Mouse (Mus musculus) MEL (cell line): ENCODE measurements at regions not wholly inside any gene's neighbourhood (a gene's known extent, or its start where the extent isn't known, plus 50 kb on each side); places are given as distances from the start of the nearest gene placed in this dataset.

Experiments
- DNase-seq: peaks from one replicate; pipeline ENCODE4 v3.0.0; 2011; ENCODE audit warnings: low read depth, low spot score
- H3K27ac ChIP-seq: 2 replicates; pipeline ENCODE4 v1.5.1; 2012; ENCODE audit warnings: low read depth, mild to moderate bottlenecking, control low read depth, low read length, moderate library complexity; ENCODE audit not compliant: control insufficient read depth
- H3K27me3 ChIP-seq, 2 experiments: fragments of 150-350 bp in 1 of 2; sonication (generic) in 1 of 2; 2 replicates each; pipeline ENCODE4 v1.6.1; 2012; ENCODE audit warnings: low read length in 2 of 2, mild to moderate bottlenecking in 2 of 2, improper control_type of control experiment in 1 of 2, moderate library complexity in 1 of 2; ENCODE audit not compliant: insufficient read depth in 2 of 2, control insufficient read depth in 1 of 2
- H3K36me3 ChIP-seq, 2 experiments: 2 replicates each; pipeline ENCODE4 v1.6.1; 2012 to 2014; ENCODE audit warnings: low read length in 2 of 2, improper control_type of control experiment in 1 of 2, inconsistent platforms in 1 of 2, mild to moderate bottlenecking in 1 of 2; ENCODE audit not compliant: insufficient read depth in 2 of 2, control insufficient read depth in 1 of 2
- H3K4me1 ChIP-seq, 2 experiments: fragments of 150-350 bp in 1 of 2; sonication (generic) in 1 of 2; 2 replicates each; pipeline ENCODE4 v1.6.1; 2012; ENCODE audit warnings: low read length in 2 of 2, improper control_type of control experiment in 1 of 2, mild to moderate bottlenecking in 1 of 2; ENCODE audit not compliant: insufficient read depth in 2 of 2, control insufficient read depth in 1 of 2
- H3K4me3 ChIP-seq, 2 experiments: fragments of 150-350 bp in 1 of 2; sonication (generic) in 1 of 2; 2 replicates each; pipeline ENCODE4 v1.5.1; 2012; ENCODE audit warnings: low read depth in 2 of 2, low read length in 2 of 2, mild to moderate bottlenecking in 2 of 2, moderate library complexity in 2 of 2, control low read depth in 1 of 2, improper control_type of control experiment in 1 of 2; ENCODE audit not compliant: control insufficient read depth in 1 of 2, insufficient read depth in 1 of 2
- H3K79me2 ChIP-seq: 2 replicates; pipeline ENCODE4 v1.6.1; 2012; ENCODE audit warnings: mild to moderate bottlenecking, low read length, moderate library complexity; ENCODE audit not compliant: control insufficient read depth, poor library complexity, insufficient read depth
- H3K9ac ChIP-seq: 2 replicates; pipeline ENCODE4 v1.6.1; 2012; ENCODE audit warnings: low read depth, mild to moderate bottlenecking, control low read depth, low read length, moderate library complexity; ENCODE audit not compliant: control insufficient read depth, poor library complexity, severe bottlenecking
- H3K9me3 ChIP-seq: fragments of 150-350 bp; sonication (generic); replicated peaks from 2 replicates; pipeline ENCODE4 v1.6.1; 2012; ENCODE audit warnings: mild to moderate bottlenecking, low read length, improper control_type of control experiment, moderate library complexity; ENCODE audit not compliant: insufficient read depth
- CHD1 ChIP-seq: IDR thresholded peaks from 2 replicates; pipeline ENCODE4 v1.6.1; 2012; ENCODE audit warnings: low read depth, mild to moderate bottlenecking, inconsistent platforms, low read length, improper control_type of control experiment
- CTCF ChIP-seq, 3 experiments: IDR thresholded peaks in 2 of 3; conservative IDR thresholded peaks in 1 of 3; 2 replicates each; pipeline ENCODE4 v1.5.1; 2011 to 2012; ENCODE audit warnings: low read length in 3 of 3, low read depth in 2 of 3, mild to moderate bottlenecking in 2 of 3, improper control_type of control experiment in 1 of 3, inconsistent platforms in 1 of 3, mixed read lengths in 1 of 3, moderate library complexity in 1 of 3; ENCODE audit not compliant: control insufficient read depth in 1 of 3, insufficient read depth in 1 of 3, poor library complexity in 1 of 3, severe bottlenecking in 1 of 3
- E2F4 ChIP-seq: IDR thresholded peaks from 2 replicates; pipeline ENCODE4 v1.6.1; 2011; ENCODE audit warnings: low read depth, low read length, improper control_type of control experiment, borderline replicate concordance
- ELF1 ChIP-seq: IDR thresholded peaks from 2 replicates; pipeline ENCODE4 v1.6.1; 2014; ENCODE audit warnings: low read depth, mild to moderate bottlenecking, inconsistent platforms, low read length, improper control_type of control experiment, moderate library complexity
- ETS1 ChIP-seq: IDR thresholded peaks from 2 replicates; pipeline ENCODE4 v1.6.1; 2012; ENCODE audit warnings: low read depth, mild to moderate bottlenecking, inconsistent platforms, low read length, improper control_type of control experiment, moderate library complexity
- GABPA ChIP-seq: IDR thresholded peaks from 2 replicates; pipeline ENCODE4 v1.6.1; 2012; ENCODE audit warnings: low read depth, mild to moderate bottlenecking, inconsistent platforms, low read length, improper control_type of control experiment, moderate library complexity
- GATA1 ChIP-seq: IDR thresholded peaks from 2 replicates; pipeline ENCODE4 v1.6.1; 2011; ENCODE audit warnings: low read depth, low read length, improper control_type of control experiment
- HCFC1 ChIP-seq: IDR thresholded peaks from 2 replicates; pipeline ENCODE4 v1.6.1; 2012; ENCODE audit warnings: low read depth, mild to moderate bottlenecking, inconsistent platforms, low read length, improper control_type of control experiment, moderate library complexity
- JUND ChIP-seq: IDR thresholded peaks from 2 replicates; pipeline ENCODE4 v1.6.1; 2011; ENCODE audit warnings: low read depth, mild to moderate bottlenecking, improper control_type of control experiment, low read length
- KAT2A ChIP-seq: conservative IDR thresholded peaks from 2 replicates; pipeline ENCODE4 v1.6.1; 2012; ENCODE audit warnings: low read depth, low read length, improper control_type of control experiment, inconsistent platforms
- MAFK ChIP-seq: IDR thresholded peaks from 2 replicates; pipeline ENCODE4 v1.6.1; 2011; ENCODE audit warnings: low read depth, mild to moderate bottlenecking, low read length, improper control_type of control experiment, borderline replicate concordance
- MAX ChIP-seq: IDR thresholded peaks from 2 replicates; pipeline ENCODE4 v1.6.1; 2011; ENCODE audit warnings: low read length, improper control_type of control experiment
- MYB ChIP-seq: IDR thresholded peaks from 2 replicates; pipeline ENCODE4 v1.6.1; 2011; ENCODE audit warnings: mild to moderate bottlenecking, low read depth, low read length, improper control_type of control experiment
- NRF1 ChIP-seq: IDR thresholded peaks from 2 replicates; pipeline ENCODE4 v1.6.1; 2014; ENCODE audit warnings: low read depth, mild to moderate bottlenecking, inconsistent platforms, low read length, improper control_type of control experiment, moderate library complexity; ENCODE audit not compliant: poor library complexity, insufficient read depth, severe bottlenecking
- POLR2A ChIP-seq, 2 experiments: IDR thresholded peaks; 2 replicates each; pipeline ENCODE4 v1.6.1; 2011 to 2012; ENCODE audit warnings: low read length in 2 of 2, mild to moderate bottlenecking in 2 of 2, control low read depth in 1 of 2, improper control_type of control experiment in 1 of 2, low read depth in 1 of 2, moderate library complexity in 1 of 2; ENCODE audit not compliant: control insufficient read depth in 1 of 2, insufficient read depth in 1 of 2, poor library complexity in 1 of 2
- POLR2AphosphoS2 ChIP-seq: IDR thresholded peaks from 2 replicates; pipeline ENCODE4 v1.6.1; 2011; ENCODE audit warnings: low read length, improper control_type of control experiment
- RAD21 ChIP-seq: IDR thresholded peaks from 2 replicates; pipeline ENCODE4 v1.6.1; 2011; ENCODE audit warnings: mild to moderate bottlenecking, low read depth, low read length, improper control_type of control experiment
- SIN3A ChIP-seq: IDR thresholded peaks from 2 replicates; pipeline ENCODE4 v1.6.1; 2012; ENCODE audit warnings: low read length, improper control_type of control experiment, inconsistent platforms
- SMC3 ChIP-seq: IDR thresholded peaks from 2 replicates; pipeline ENCODE4 v1.6.1; 2011; ENCODE audit warnings: low read depth, low read length, improper control_type of control experiment
- TAL1 ChIP-seq: IDR thresholded peaks from 2 replicates; pipeline ENCODE4 v1.6.1; 2012; ENCODE audit warnings: mild to moderate bottlenecking, inconsistent platforms, low read length, moderate library complexity, mixed read lengths
- USF1 ChIP-seq: IDR thresholded peaks from 2 replicates; pipeline ENCODE4 v1.6.1; 2014; ENCODE audit warnings: low read depth, mild to moderate bottlenecking, inconsistent platforms, low read length, improper control_type of control experiment, moderate library complexity
- USF2 ChIP-seq, 2 experiments: IDR thresholded peaks; 2 replicates each; pipeline ENCODE4 v1.6.1; 2011 to 2012; ENCODE audit warnings: improper control_type of control experiment in 2 of 2, low read length in 2 of 2, borderline replicate concordance in 1 of 2, inconsistent platforms in 1 of 2, low read depth in 1 of 2, mild to moderate bottlenecking in 1 of 2; ENCODE audit not compliant: insufficient read depth in 1 of 2
- ZC3H11A ChIP-seq: IDR thresholded peaks from 2 replicates; pipeline ENCODE4 v1.6.1; 2012; ENCODE audit warnings: low read depth, mild to moderate bottlenecking, inconsistent platforms, low read length, improper control_type of control experiment
- ZKSCAN1 ChIP-seq: IDR thresholded peaks from 2 replicates; pipeline ENCODE4 v1.6.1; 2012; ENCODE audit warnings: low read depth, mild to moderate bottlenecking, inconsistent platforms, low read length, improper control_type of control experiment, moderate library complexity
- ZMIZ1 ChIP-seq: IDR thresholded peaks from 2 replicates; pipeline ENCODE4 v1.6.1; 2012; ENCODE audit warnings: low read depth, mild to moderate bottlenecking, inconsistent platforms, low read length, improper control_type of control experiment, moderate library complexity
- ZNF384 ChIP-seq: IDR thresholded peaks from 2 replicates; pipeline ENCODE4 v1.6.1; 2012; ENCODE audit warnings: low read depth, mild to moderate bottlenecking, inconsistent platforms, low read length, improper control_type of control experiment

DNA sequence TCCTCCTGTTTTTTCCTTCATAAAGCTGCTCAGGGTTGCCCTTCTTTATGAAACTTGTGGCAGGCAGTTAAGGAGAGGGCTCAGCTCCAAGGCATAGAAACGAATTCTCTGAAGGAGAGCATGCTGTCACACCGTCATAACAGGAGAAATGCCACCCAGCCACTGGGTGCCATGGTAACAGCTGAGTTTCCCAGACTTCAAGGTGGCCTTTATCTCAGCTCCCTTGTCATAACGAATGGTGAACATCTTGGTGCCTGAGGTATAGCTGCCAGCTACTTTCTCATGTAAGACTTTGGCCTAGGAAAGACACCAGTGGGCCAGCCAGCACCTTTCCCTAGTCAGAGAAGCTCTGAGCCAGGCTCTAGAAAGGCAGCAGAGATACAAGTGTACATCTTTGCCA lies 182.5 kb upstream of the Afdn start:
- Histone ChIP-seq H3K27ac (no peak overlapping the region), H3K4me3 (no peak overlapping the region), H3K27me3 (no peaks in the 10 kb centered on the region), H3K79me2 (no peaks in the 10 kb centered on the region), H3K4me1 (no peaks in the 10 kb centered on the region), H3K36me3 (no peaks in the 10 kb centered on the region), H3K9me3 (no peaks in the 10 kb centered on the region), H3K9ac (no peak overlapping the region)
- no peak for TF ChIP-seq ETS1
- no peak for TF ChIP-seq NRF1
- TF ChIP-seq MAX, result no peak
- TF ChIP-seq SMC3, result no peak
- no peak for TF ChIP-seq JUND
- no peak for DNase-seq

DNA sequence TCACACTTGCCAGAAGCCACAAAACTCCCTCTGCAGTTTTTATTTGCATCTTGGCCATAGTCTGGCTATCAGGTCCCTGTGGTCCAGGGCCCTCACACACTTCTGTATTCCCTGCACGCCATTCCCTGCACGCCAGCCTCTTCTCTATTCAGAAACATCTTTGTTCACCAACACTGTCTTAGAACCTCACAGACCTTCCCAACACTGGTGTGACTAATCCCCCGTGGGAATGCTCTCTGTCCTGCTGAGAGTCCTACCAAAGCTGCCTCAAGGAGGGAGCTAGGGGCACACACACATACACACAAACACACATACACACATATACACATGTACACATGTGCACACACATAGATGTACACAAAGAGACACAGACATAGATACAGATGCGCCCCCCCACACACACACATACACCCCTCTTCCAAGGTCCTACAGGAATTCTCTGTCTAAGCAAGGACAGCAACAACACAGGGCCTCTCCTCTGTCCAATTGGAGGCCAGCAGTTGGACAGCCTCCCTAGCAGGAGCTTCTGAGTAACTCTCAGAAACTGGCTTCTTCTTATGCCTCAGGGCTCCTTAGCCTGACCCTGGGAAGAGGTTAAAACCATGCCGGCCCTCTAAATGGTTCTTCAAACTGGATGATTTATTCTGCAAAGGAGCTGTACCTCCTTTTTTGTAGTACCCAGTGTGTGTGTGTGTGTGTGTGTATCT lies 179.0 kb upstream of the Afdn start:
- no peak overlapping the region for H3K4me3 ChIP-seq
- H3K9me3 ChIP-seq, result no peaks in the 10 kb centered on the region

DNA sequence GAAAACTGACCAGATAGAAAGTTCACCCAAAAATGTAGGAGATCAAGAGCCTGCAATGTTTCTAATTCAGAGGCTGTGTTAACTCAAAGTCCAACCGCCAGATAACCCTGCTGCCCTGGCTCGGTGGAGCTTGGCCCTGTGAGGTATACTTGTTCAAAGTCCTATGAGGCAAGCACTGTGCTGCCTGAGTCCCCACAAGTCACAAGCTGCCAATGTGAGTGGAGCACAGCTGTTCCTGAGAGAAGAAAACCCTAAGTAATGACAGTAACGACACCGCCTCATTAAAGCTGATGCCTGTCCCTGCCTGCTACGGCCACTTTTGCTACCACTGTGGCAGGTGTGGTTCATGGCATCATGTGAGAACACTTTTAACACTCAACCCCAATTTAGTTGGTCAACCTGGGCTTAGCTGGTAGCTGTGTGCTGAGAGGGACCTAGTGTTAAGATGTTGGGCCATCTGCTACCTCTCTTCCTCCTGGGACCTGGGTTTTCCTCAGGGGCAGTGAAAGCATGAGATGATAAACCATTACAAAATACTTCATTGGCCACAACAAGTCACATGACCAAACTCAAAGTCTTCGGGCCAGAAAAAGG lies 178.2 kb upstream of the Afdn start:
- H3K36me3 ChIP-seq, result no peaks in the 10 kb centered on the region
- no peaks in the 10 kb centered on the region for H3K79me2 ChIP-seq
- H3K27ac ChIP-seq, result no peak overlapping the region
- no peaks in the 10 kb centered on the region for H3K27me3 ChIP-seq
- no peak overlapping the region for H3K4me3 ChIP-seq
- DNase-seq, result no peak
- TF ChIP-seq ZMIZ1, result no peak
- no peak for TF ChIP-seq MYB
- TF ChIP-seq SIN3A, result no peak
- no peak for TF ChIP-seq KAT2A
- TF ChIP-seq RAD21, result no peak
- TF ChIP-seq CTCF (IDR thresholded peaks at IDR 0.05 in 2 of 3, conservative IDR thresholded peaks at IDR 0.05 in 1 of 3; ENCODE audit: control insufficient read depth in 1 of 3, insufficient read depth in 1 of 3, low read depth in 2 of 3, low read length in 3 of 3, poor library complexity in 1 of 3, severe bottlenecking in 1 of 3), result no peak
- TF ChIP-seq POLR2AphosphoS2, result no peak
- TF ChIP-seq ETS1, result no peak
- TF ChIP-seq JUND, result no peak
- no peak for TF ChIP-seq ZNF384
- no peak for TF ChIP-seq E2F4
- TF ChIP-seq USF2 (IDR thresholded peaks at IDR 0.05; ENCODE audit: borderline replicate concordance in 1 of 2, insufficient read depth in 1 of 2, low read depth in 1 of 2, low read length in 2 of 2), result no peak
- no peak for TF ChIP-seq ZKSCAN1
- TF ChIP-seq NRF1, result no peak
- no peak for TF ChIP-seq SMC3
- TF ChIP-seq TAL1, result no peak
- H3K4me1 ChIP-seq, result no peaks in the 10 kb centered on the region
- no peaks in the 10 kb centered on the region for H3K9me3 ChIP-seq
- H3K9ac ChIP-seq, result no peak overlapping the region

More for the DNA sequence above, 179.0 kb upstream of the Afdn start:
- Histone ChIP-seq H3K4me1 (no peaks in the 10 kb centered on the region), H3K9ac (no peak overlapping the region), H3K79me2 (no peaks in the 10 kb centered on the region), H3K27me3 (no peaks in the 10 kb centered on the region), H3K27ac (no peak overlapping the region), H3K36me3 (no peaks in the 10 kb centered on the region)
- DNase-seq, result no peak
- TF ChIP-seq KAT2A (no peak), ZMIZ1 (no peak), USF1 (no peak), JUND (no peak), ZKSCAN1 (no peak), GATA1 (no peak), HCFC1 (no peak), ZC3H11A (no peak), ELF1 (no peak), NRF1 (no peak), MYB (no peak), TAL1 (no peak), MAFK (no peak), MAX (no peak), GABPA (no peak), POLR2A (IDR thresholded peaks at IDR 0.05; ENCODE audit: control insufficient read depth in 1 of 2, insufficient read depth in 1 of 2, low read depth in 1 of 2, low read length in 2 of 2, poor library complexity in 1 of 2) (no peak), CHD1 (no peak), USF2 (IDR thresholded peaks at IDR 0.05; ENCODE audit: borderline replicate concordance in 1 of 2, insufficient read depth in 1 of 2, low read depth in 1 of 2, low read length in 2 of 2) (no peak)
